Mouse (Mus musculus): Measurements from ENCODE around the gene Gm9999.

Gm9999 gene

DNA sequence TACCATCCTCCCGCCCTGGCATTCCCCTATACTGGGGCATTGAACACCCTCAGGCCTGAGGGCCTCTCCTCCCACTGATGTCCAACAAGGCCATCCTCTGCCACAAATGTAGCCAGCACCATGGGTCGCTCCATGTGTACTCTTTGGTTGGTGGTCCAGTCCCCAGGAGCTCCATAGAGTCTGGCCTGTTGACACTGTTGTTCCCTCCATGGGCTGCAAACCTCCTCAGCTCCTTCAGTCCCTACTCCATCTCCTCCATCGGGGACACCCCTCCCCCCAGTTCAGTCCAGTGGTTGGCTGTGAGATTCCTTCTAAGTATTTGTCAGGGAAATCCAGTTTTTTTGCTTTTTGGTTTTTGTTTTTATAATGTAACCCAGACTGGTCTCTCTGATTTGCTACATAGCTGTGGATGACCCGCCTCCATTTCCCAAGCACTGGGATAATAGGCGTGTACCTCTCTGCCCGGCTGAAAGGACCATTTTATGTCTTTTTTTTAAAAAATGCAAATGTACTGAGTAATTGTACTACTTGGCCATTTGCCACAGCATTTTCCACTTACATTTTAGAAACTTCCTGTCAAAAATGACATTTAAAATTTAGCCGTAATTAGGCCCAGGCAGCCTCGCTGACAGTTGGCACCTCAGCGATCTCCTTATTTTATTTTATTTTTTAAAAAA, 47.3 kb downstream of the Gm9999 start:
- DNase-seq: no peak

DNA sequence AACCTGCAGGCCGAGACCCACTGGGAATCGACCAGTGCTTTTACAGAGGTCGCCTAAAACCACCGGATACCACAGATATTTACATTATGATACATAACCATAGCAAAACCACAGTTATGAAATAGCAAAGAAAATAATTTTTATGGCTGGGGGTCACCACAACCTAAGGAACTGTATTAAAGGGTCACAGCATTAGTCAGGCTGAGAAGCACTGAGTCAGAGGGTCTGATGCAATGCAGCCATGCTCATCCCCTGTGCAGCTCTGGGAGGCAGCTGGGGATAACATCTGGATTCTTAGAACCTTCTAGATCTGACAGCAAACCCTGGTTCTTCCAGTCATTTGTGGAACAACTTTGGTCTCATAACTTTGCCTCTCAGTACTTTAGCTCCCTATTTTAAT, 48.0 kb downstream of the Gm9999 start:
- DNase-seq: no peak

GRCm38 (mm10) chr7:47034785-47035384, 51.5 kb downstream of the Gm9999 start:
- DNase-seq: no peak

DNA sequence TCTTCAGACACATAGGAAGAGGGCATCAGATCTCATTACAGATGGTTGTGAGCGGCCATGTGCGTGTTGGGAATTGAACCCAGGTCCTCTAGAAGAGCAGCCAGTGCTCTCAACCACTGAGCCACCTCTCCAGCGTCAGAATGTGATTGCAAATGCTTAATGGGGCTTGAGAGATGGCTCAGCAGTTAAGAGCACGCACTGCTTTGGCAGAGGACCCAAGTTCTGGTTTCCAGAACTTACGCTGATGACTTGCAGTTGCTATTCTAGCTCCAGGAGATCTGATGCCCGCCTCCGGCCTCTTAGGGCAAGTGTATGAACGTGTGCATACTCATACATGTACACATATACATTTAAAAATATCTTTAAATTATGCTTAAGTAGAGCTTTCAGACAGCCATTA, 52.0 kb downstream of the Gm9999 start:
- no peak for DNase-seq

Measured in kidney, postnatal 25 days (tissue).